ENCODE assay signal across 8 mouse cellular contexts in genomic region chr10:67096621-67097436, GRCm38 (mm10). TPM values are rescaled to one million over a fixed set of nuclear protein-coding genes. Genes with fewer than 3 reads are reported as not detected.
DNase-seq lines count a peak whose midpoint lies in the region; ATAC-seq and TF ChIP-seq lines count a peak whose summit lies in the region.

Reep3 (minus strand) TSS chr10:67096945.

- H3K4me2 ChIP-seq in forebrain, embryonic 12.5 days: peak within 1 kb of the TSS; percentile 68
- H3K4me2 ChIP-seq in heart, embryonic 16.5 days (ENCODE audit: low read depth, low read length): peak within 1 kb of the TSS; percentile 75
- H3K4me2 ChIP-seq in liver, postnatal 0 days (ENCODE audit: low read depth, low read length): peak within 1 kb of the TSS; percentile 91
- H3K4me2 ChIP-seq in neural tube, embryonic 13.5 days: peak within 1 kb of the TSS; percentile 70
- peak within 1 kb of the TSS; percentile 74 for H3K4me2 ChIP-seq in stomach, postnatal 0 days (replicated peaks; ENCODE audit: low read depth)

- no peaks in the 10 kb centered on the region for H3K27me3 ChIP-seq in forebrain, embryonic 12.5 days
- no peaks in the 10 kb centered on the region for H3K27me3 ChIP-seq in heart, embryonic 16.5 days (ENCODE audit: control insufficient read depth, insufficient read depth, low read length)
- no peaks in the 10 kb centered on the region for H3K27me3 ChIP-seq in liver, postnatal 0 days (ENCODE audit: insufficient read depth, low read length)
- no peaks in the 10 kb centered on the region for H3K27me3 ChIP-seq in neural tube, embryonic 13.5 days
- H3K27me3 ChIP-seq in stomach, postnatal 0 days (ENCODE audit: control insufficient read depth, insufficient read depth, low read length): no peaks in the 10 kb centered on the region

- TF ChIP-seq EP300 in liver, postnatal 0 days (IDR thresholded peaks at IDR 0.05; ENCODE audit: low read depth): no peak
- TF ChIP-seq EP300 in stomach, postnatal 0 days (optimal IDR thresholded peaks at IDR 0.05): no peak

- 2% methylated on average over 87 of the region's 97 CpGs for WGBS in forebrain, embryonic 12.5 days
- under 1% methylated on average over 87 of the region's 97 CpGs for WGBS in heart, embryonic 16.5 days
- under 1% methylated on average over 51 of the region's 97 CpGs for WGBS in liver, postnatal 0 days (ENCODE audit: insufficient replicate concordance)
- WGBS in neural tube, embryonic 13.5 days: under 1% methylated on average over 53 of the region's 97 CpGs
- 0% methylated on average over 41 of the region's 97 CpGs for WGBS in stomach, postnatal 0 days

- H3K36me3 ChIP-seq in forebrain, embryonic 12.5 days (replicated peaks): no peaks in the 10 kb centered on the region
- no peaks in the 10 kb centered on the region for H3K36me3 ChIP-seq in heart, embryonic 16.5 days (ENCODE audit: control insufficient read depth, insufficient read depth)
- no peaks in the 10 kb centered on the region for H3K36me3 ChIP-seq in liver, postnatal 0 days (replicated peaks; ENCODE audit: insufficient read depth, low read length)
- no peaks in the 10 kb centered on the region for H3K36me3 ChIP-seq in neural tube, embryonic 13.5 days
- H3K36me3 ChIP-seq in stomach, postnatal 0 days (ENCODE audit: control insufficient read depth, insufficient read depth, low read length): no peaks in the 10 kb centered on the region

- ATAC-seq in forebrain, embryonic 12.5 days (ENCODE audit: low FRiP score): peak; percentile 86
- ATAC-seq in heart, embryonic 16.5 days (replicated peaks; ENCODE audit: extremely low read depth, insufficient read depth, low FRiP score): peak; percentile 86
- peak; percentile 85 for ATAC-seq in liver, postnatal 0 days
- peak; percentile 86 for ATAC-seq in neural tube, embryonic 13.5 days (ENCODE audit: low read depth)
- ATAC-seq in stomach, postnatal 0 days (ENCODE audit: low FRiP score, low TSS enrichment): peak; percentile 84

- 0 out of 2 replicates have a peak, but pooled peaks have one; percentile 8 for TF ChIP-seq POLR2A in brain, embryonic 14.5 days (IDR thresholded peaks at IDR 0.05; ENCODE audit: borderline replicate concordance, extremely low read depth, insufficient read depth, insufficient read length, poor library complexity, severe bottlenecking)

- peak within 1 kb of the TSS; percentile 95 for H3K4me3 ChIP-seq in forebrain, embryonic 12.5 days (replicated peaks)
- H3K4me3 ChIP-seq in heart, embryonic 16.5 days (ENCODE audit: low read length): peak within 1 kb of the TSS; percentile 92
- H3K4me3 ChIP-seq in liver, postnatal 0 days (ENCODE audit: low read depth, low read length): peak within 1 kb of the TSS; percentile 85
- H3K4me3 ChIP-seq in neural tube, embryonic 13.5 days: peak within 1 kb of the TSS; percentile 70
- H3K4me3 ChIP-seq in stomach, postnatal 0 days (ENCODE audit: low read depth, low read length): peak within 1 kb of the TSS; percentile 99

- TF ChIP-seq CTCF in brain, embryonic 14.5 days (IDR thresholded peaks at IDR 0.05; ENCODE audit: borderline replicate concordance, extremely low read depth, insufficient read depth, insufficient read length): no peak
- no peak for TF ChIP-seq CTCF in liver, postnatal 0 days (IDR thresholded peaks at IDR 0.05; ENCODE audit: low read depth)
- no peak for TF ChIP-seq CTCF in stomach, postnatal 0 days (IDR thresholded peaks at IDR 0.05; ENCODE audit: low read depth)

- H3K9ac ChIP-seq in forebrain, embryonic 12.5 days: peak within 1 kb of the TSS; percentile 98
- peak within 1 kb of the TSS; percentile 100 for H3K9ac ChIP-seq in heart, embryonic 16.5 days (ENCODE audit: low read length)
- H3K9ac ChIP-seq in liver, postnatal 0 days (replicated peaks): peak within 1 kb of the TSS; percentile 99
- H3K9ac ChIP-seq in neural tube, embryonic 13.5 days: peak within 1 kb of the TSS; percentile 100
- peak within 1 kb of the TSS; percentile 100 for H3K9ac ChIP-seq in stomach, postnatal 0 days (ENCODE audit: low read length)

- H3K9me3 ChIP-seq in forebrain, embryonic 12.5 days: no peaks in the 10 kb centered on the region
- no peaks in the 10 kb centered on the region for H3K9me3 ChIP-seq in heart, embryonic 16.5 days (replicated peaks; ENCODE audit: control insufficient read depth, low read length)
- peaks cover 2% of the 10 kb centered on the region; the same call in 1 of the 2 replicates for H3K9me3 ChIP-seq in liver, postnatal 0 days (ENCODE audit: low read length)
- no peaks in the 10 kb centered on the region for H3K9me3 ChIP-seq in neural tube, embryonic 13.5 days
- no peaks in the 10 kb centered on the region for H3K9me3 ChIP-seq in stomach, postnatal 0 days (ENCODE audit: control insufficient read depth, low read length)

- peak; percentile 77 for DNase-seq in CD4-positive, CD25-positive, alpha-beta regulatory T cell, adult 2 months (ENCODE audit: low read depth, low spot score)
- peak; percentile 80 for DNase-seq in brain, embryonic 14.5 days (ENCODE audit: low read depth)
- peak; percentile 76 to 93 for DNase-seq in kidney, postnatal 25 days
- peak; percentile 78 for DNase-seq in liver, postnatal 0 days
- peak; percentile 81 for DNase-seq in stomach, postnatal 0 days (ENCODE audit: low spot score)

- peaks cover 34% of the 10 kb centered on the region for H3K4me1 ChIP-seq in forebrain, embryonic 12.5 days
- peaks cover 42% of the 10 kb centered on the region for H3K4me1 ChIP-seq in heart, embryonic 16.5 days (ENCODE audit: control insufficient read depth, insufficient read depth, low read length)
- peaks cover 39% of the 10 kb centered on the region for H3K4me1 ChIP-seq in liver, postnatal 0 days (ENCODE audit: insufficient read depth)
- peaks cover 59% of the 10 kb centered on the region for H3K4me1 ChIP-seq in neural tube, embryonic 13.5 days (replicated peaks)
- 0 out of 2 replicates have a peak, but pooled peaks cover 3% of the 10 kb centered on the region for H3K4me1 ChIP-seq in stomach, postnatal 0 days (replicated peaks; ENCODE audit: control insufficient read depth, insufficient read depth)

- H3K27ac ChIP-seq in forebrain, embryonic 12.5 days: peak within 1 kb of the TSS; percentile 99
- H3K27ac ChIP-seq in heart, embryonic 16.5 days (ENCODE audit: low read length): peak within 1 kb of the TSS; percentile 99
- peak within 1 kb of the TSS; percentile 98 for H3K27ac ChIP-seq in liver, postnatal 0 days (ENCODE audit: low read depth)
- H3K27ac ChIP-seq in neural tube, embryonic 13.5 days (replicated peaks): peak within 1 kb of the TSS; percentile 99
- peak within 1 kb of the TSS; percentile 100 for H3K27ac ChIP-seq in stomach, postnatal 0 days (replicated peaks)

RNA-seq across cellular contexts. Expression of gene Reep3, which starts in this region (rescaled TPM):
- polyA plus RNA-seq in brain, embryonic 14.5 days (2012; rRNA removed): 26.5 and 34.8 TPM in 2 replicates
- 43.8 and 46.9 TPM in 2 replicates for polyA plus RNA-seq in forebrain, embryonic 12.5 days (2016; fragmentation: Nextera tagmentation; extraction: Ambion mirVana)
- polyA plus RNA-seq in heart, embryonic 16.5 days (2015; fragmentation: Nextera tagmentation; extraction: Ambion mirVana): 29.7 and 30.1 TPM in 2 replicates
- polyA plus RNA-seq in liver, postnatal 0 days (2015; fragmentation: Nextera tagmentation; extraction: Ambion mirVana): 18.5 and 19.6 TPM in 2 replicates
- 54.6 and 61.1 TPM in 2 replicates for polyA plus RNA-seq in neural tube, embryonic 13.5 days (2015; fragmentation: Nextera tagmentation; extraction: Ambion mirVana)
- 38.2 and 38.6 TPM in 2 replicates for polyA plus RNA-seq in stomach, postnatal 0 days (2015; fragmentation: Nextera tagmentation; extraction: Ambion mirVana)

Comparison
In these comparisons a context has a peak if more than half of its experiments do, and no peak if none do; other contexts are left out.
1. Peak in every context shown above with its lines: DNase-seq, ATAC-seq, H3K4me3 ChIP-seq and H3K27ac ChIP-seq.